Mouse (Mus musculus) hindbrain, embryonic 11.5 days (tissue): ENCODE results near the gene Snhg11. TPM values are rescaled to one million over a fixed set of nuclear protein-coding genes. Genes with fewer than 3 reads are reported as not detected.

Experiments
- ATAC-seq: fragments of 200-750 bp; cut with Nextera tagmentation; 2 replicates; pipeline ENCODE4 v1.8.0; 2017; ENCODE audit warnings: mild to moderate bottlenecking, moderate TSS enrichment, moderate library complexity; ENCODE audit not compliant: low FRiP score
- DNase-seq: peaks from one replicate; pipeline ENCODE4 v3.0.0-alpha.2; 2015; ENCODE audit warnings: low spot score
- H3K27ac ChIP-seq: fragments of 300-500 bp; sonication (generic); 2 replicates; pipeline ENCODE4 v1.5.1; 2014; ENCODE audit warnings: mild to moderate bottlenecking, low read depth, low read length
- H3K27me3 ChIP-seq: fragments of 300-500 bp; sonication (generic); 2 replicates; pipeline ENCODE4 v1.6.1; 2014; ENCODE audit warnings: mild to moderate bottlenecking, low read length, moderate library complexity, mixed read lengths; ENCODE audit not compliant: control insufficient read depth, insufficient read depth
- H3K36me3 ChIP-seq: fragments of 300-500 bp; sonication (generic); 2 replicates; pipeline ENCODE4 v1.6.1; 2014; ENCODE audit warnings: mild to moderate bottlenecking, low read length, moderate library complexity, mixed read lengths; ENCODE audit not compliant: control insufficient read depth, insufficient read depth
- H3K4me1 ChIP-seq: fragments of 300-500 bp; sonication (generic); replicated peaks from 2 replicates; pipeline ENCODE4 v1.6.1; 2014; ENCODE audit warnings: low read length, mixed read lengths; ENCODE audit not compliant: control insufficient read depth, insufficient read depth
- H3K4me2 ChIP-seq: fragments of 300-500 bp; sonication (generic); replicated peaks from 2 replicates; pipeline ENCODE4 v1.6.1; 2014; ENCODE audit warnings: mild to moderate bottlenecking, low read depth, low read length
- H3K4me3 ChIP-seq: fragments of 300-500 bp; sonication (generic); 2 replicates; pipeline ENCODE4 v1.5.1; 2014; ENCODE audit warnings: low read depth, low read length
- H3K9ac ChIP-seq: fragments of 300-500 bp; sonication (generic); 2 replicates; pipeline ENCODE4 v1.6.1; 2014; ENCODE audit warnings: low read depth, low read length
- H3K9me3 ChIP-seq: fragments of 300-500 bp; sonication (generic); 2 replicates; pipeline ENCODE4 v1.6.1; 2016; ENCODE audit warnings: low read length; ENCODE audit not compliant: control insufficient read depth
- WGBS: fragments of 180-500 bp; shearing (Covaris S2); extraction: QIAGEN DNeasy Blood & Tissue Kit; methylation state at CpG from one replicate; pipeline ENCODE4 v1.1.7; 2014; 5-methylcytosine and 5-hydroxymethylcytosine counted together
- polyA plus RNA-seq: library from polyadenylated mRNA; unstranded; fragments of >200 nt; fragmentation: Nextera tagmentation; extraction: Ambion mirVana; gene quantifications from 2 replicates; pipeline ENCODE4 v1.2.1, GENCODE M21; 2014

Snhg11 gene
- polyA plus RNA-seq, 1 experiment from 2014 or later = 79.1 TPM

DNA sequence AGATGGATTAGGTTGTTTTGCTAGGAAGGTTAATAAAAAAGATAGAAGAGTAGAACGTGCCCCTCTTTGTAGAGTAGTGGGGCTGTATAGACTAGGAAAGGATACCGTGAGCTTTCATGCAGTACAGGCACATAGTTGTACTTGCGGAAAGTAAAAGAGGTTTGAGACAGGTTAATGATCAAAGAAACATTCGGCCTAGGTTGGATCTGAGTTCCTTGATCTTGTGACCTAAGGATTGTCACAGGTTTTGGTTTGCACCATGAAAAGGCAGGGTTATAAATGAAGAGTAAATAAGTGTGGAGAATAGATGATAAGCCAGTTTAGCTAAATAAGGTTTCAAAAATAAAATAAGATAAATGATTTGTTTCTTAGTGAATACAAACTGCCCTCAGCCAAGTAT lies 11.3 kb upstream of the Snhg11 start:
- ATAC-seq = no peak
- no peak overlapping the region for H3K9ac ChIP-seq
- WGBS = 81% methylated on average over 4 of the region's 4 CpGs
- H3K4me1 ChIP-seq = 0 out of 2 replicates have a peak, but pooled peaks cover 5% of the 10 kb centered on the region
- no peaks in the 10 kb centered on the region for H3K9me3 ChIP-seq
- no peak overlapping the region for H3K27ac ChIP-seq
- no peak overlapping the region for H3K4me2 ChIP-seq
- DNase-seq = no peak
- H3K27me3 ChIP-seq = no peaks in the 10 kb centered on the region
- H3K36me3 ChIP-seq = peaks cover 5% of the 10 kb centered on the region; the same call in 1 of the 2 replicates
- no peak overlapping the region for H3K4me3 ChIP-seq

DNA sequence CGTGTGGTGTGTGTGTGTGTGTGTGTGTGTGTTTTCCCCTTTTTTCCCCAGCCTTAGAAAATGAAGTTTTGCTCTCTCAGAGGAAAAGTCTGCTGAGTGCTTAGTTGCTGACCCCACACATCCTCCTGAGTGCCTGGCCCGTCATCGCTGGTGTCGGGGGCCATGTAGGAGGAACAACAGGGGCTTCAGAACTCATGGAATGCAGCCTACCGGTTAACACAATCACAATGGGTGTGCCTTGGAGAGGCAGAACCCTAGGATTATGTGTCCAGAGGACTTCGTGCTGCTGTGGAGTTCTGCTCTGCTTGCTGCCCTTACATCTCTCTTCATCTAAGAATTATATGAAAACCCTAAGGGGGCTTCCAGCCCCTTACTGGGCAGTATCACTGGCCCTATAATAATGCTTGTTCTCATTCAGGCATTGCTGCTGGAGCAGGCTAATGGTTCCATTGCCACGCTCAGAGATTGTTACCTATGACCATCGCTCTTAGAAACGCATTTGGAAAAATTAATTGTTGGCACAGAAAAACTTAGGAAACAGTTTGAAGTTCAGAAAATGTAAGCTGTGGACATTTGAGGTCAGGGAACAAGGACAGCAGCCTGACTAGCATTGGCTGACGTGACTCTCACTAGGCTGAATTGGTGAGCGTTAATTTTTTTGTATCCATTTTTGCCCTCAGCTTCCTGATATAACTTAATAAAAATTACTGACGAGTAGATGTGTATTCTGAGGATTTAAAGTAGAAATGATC lies 10.2 kb upstream of the Snhg11 start:
- Histone ChIP-seq H3K4me3 (no peak overlapping the region), H3K9ac (no peak overlapping the region), H3K9me3 (no peaks in the 10 kb centered on the region), H3K27ac (no peak overlapping the region), H3K4me1 (0 out of 2 replicates have a peak, but pooled peaks cover 1% of the 10 kb centered on the region), H3K27me3 (no peaks in the 10 kb centered on the region), H3K4me2 (no peak overlapping the region), H3K36me3 (no peaks in the 10 kb centered on the region)
- no peak for DNase-seq
- ATAC-seq = no peak
- 70% methylated on average over 12 of the region's 12 CpGs for WGBS

DNA sequence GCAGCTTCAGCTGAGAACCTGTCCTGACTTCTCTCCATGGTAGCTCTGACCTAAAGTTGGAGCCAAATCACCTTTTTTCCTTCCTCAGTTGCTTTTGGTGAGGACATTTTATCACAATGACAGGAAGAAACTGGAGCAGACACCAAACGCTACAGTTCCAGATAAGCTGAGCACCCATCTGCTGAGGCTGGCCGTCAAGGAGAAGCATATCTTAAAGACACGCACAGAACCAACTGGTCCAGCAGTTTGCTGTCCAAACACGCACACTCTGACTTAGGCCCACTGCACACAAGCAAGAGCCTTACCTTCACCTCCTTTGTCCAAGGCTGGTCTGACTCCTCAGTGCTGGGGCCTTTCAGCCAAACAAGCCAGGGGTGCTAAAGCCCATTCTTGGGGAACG lies 7.8 kb upstream of the Snhg11 start:
- WGBS = 90% methylated on average over 5 of the region's 5 CpGs
- Histone ChIP-seq H3K36me3 (no peaks in the 10 kb centered on the region), H3K9ac (no peak overlapping the region), H3K4me2 (no peak overlapping the region), H3K27me3 (no peaks in the 10 kb centered on the region), H3K9me3 (no peaks in the 10 kb centered on the region), H3K4me1 (no peaks in the 10 kb centered on the region), H3K4me3 (no peak overlapping the region), H3K27ac (no peak overlapping the region)
- DNase-seq (no peak), ATAC-seq (no peak)

DNA sequence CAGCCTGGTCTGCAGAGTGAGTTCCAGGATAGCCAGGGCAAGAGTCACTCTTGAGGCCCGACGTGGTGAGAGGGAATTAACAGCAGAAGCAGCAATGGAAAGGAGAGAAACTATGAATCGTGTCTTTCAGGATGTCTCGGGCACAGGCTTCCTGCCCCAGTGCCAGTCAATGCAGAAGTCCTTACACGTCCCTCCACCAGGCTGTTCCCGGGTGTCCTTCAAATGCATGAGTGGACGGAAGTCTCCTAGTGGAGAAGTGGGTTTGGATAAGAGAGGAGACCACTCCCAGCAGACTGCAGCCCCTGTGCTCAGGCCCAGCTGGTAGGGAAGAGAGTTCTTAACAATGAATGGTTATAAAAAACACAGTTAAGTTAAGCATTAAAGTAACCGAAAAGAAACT lies 7.1 kb upstream of the Snhg11 start:
- Histone ChIP-seq H3K9ac (no peak overlapping the region), H3K4me1 (no peaks in the 10 kb centered on the region), H3K36me3 (no peaks in the 10 kb centered on the region), H3K27me3 (no peaks in the 10 kb centered on the region), H3K27ac (no peak overlapping the region), H3K4me2 (no peak overlapping the region), H3K9me3 (no peaks in the 10 kb centered on the region), H3K4me3 (no peak overlapping the region)
- DNase-seq (no peak), ATAC-seq (no peak)
- 93% methylated on average over 8 of the region's 8 CpGs for WGBS

DNA sequence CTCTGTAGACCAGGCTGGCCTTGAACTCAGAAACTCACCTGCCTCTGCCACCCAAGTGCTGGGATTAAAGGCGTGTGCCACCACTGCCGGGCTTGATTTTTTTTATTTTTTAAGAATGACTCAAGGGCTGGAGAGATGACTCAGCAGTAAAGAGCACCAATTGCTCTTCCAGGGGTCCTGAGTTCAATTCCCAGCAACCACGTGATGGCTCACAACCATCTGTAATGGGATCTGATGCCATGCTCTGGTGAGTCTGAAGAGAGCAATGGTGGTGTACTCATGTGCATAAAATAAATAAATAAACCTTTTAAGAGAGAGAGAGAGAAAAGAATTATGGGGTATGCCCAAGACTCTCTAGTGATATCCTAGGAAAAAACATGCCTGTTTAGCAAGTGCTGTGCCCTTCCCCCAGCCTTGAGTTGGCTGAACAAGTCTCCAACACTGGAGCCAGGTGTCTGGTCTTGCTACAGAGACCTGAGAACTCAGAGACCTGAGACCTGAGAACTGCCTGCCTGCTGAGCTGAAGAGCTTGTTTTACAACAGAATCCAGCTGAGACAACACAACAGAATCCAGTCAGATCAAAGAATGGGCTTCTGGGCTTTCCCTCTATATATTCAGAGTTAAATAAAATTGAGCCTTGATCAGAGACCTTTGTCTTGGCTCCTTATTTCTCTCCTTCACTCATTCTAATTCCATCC lies 5.8 kb upstream of the Snhg11 start:
- Histone ChIP-seq H3K4me2 (no peak overlapping the region), H3K4me1 (no peaks in the 10 kb centered on the region), H3K4me3 (no peak overlapping the region), H3K9ac (no peak overlapping the region), H3K27me3 (no peaks in the 10 kb centered on the region), H3K36me3 (no peaks in the 10 kb centered on the region), H3K27ac (no peak overlapping the region), H3K9me3 (no peaks in the 10 kb centered on the region)
- DNase-seq (no peak), ATAC-seq (no peak)
- 83% methylated on average over 3 of the region's 3 CpGs for WGBS

DNA sequence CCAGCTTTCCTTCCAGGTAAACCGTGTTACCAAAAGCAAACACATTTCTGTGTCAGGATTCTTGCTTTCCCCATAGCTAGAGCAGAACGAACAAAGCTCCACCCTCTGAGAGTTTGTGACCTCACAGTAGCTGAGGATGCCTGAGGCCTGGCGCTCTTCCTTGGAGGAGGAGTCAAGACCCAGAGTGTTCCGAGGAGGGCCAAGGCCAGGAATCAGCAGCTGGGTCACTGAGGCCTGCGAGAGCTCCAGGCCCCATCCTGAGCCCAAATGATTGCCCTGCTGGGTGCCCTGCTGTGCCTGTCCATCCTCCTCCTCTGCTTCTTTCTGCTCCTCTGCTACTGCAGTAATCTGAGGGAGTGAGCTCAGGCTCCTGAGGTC lies 5.3 kb upstream of the Snhg11 start:
- H3K9me3 ChIP-seq = no peaks in the 10 kb centered on the region
- WGBS = 7% methylated on average over 5 of the region's 5 CpGs

DNA sequence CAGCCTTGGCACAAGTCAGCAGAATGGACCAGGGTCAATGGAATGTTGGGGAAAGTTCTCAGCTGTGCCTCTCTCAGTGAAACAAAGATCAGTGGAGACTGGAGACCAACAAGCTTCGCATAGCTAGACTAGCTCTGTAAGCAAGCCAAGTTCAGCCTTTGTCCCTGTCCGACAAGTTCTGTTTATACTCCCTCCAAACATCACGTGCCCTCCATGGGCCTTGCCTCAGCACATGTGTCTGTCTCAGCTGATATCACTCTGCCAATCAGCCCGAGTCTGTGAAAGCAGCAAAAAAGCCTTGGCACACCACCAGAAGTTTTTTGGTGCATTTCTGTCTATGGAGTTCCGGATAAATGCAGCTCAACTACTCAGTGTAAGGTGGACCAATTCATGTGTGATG lies 2.4 kb upstream of the Snhg11 start:
- DNase-seq (no peak), ATAC-seq (no peak)
- no peaks in the 10 kb centered on the region for H3K4me1 ChIP-seq

More for the DNA sequence above, 5.3 kb upstream of the Snhg11 start:
- Histone ChIP-seq H3K4me2 (no peak overlapping the region), H3K27ac (no peak overlapping the region), H3K4me3 (no peak overlapping the region), H3K36me3 (no peaks in the 10 kb centered on the region), H3K4me1 (no peaks in the 10 kb centered on the region), H3K27me3 (no peaks in the 10 kb centered on the region), H3K9ac (no peak overlapping the region)
- ATAC-seq (no peak), DNase-seq (no peak)

DNA sequence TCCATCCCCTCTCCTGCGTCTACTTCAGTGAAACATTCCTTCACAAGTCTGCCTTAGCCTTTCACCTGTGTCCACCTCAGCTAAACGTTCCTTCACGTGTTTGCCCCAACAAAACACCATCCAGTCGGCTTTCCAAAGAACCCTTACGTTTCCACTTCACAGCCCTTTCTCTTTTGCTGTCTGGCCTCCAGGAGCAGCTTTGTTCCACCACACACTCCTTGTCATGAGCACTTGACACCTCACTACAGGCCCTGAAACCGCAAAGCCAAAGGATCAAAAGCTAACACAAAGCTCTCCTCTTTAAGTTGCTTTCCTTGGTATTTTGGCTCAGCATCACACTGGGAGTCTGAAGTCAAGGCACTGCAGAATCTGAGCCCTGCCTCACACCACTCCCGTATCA lies 1.9 kb upstream of the Snhg11 start:
- no peak for ATAC-seq
- WGBS = 62% methylated on average over 7 of the region's 7 CpGs
- Histone ChIP-seq H3K4me2 (no peak overlapping the region), H3K9me3 (no peaks in the 10 kb centered on the region), H3K9ac (no peak overlapping the region), H3K27ac (no peak overlapping the region), H3K4me3 (no peak overlapping the region), H3K27me3 (no peaks in the 10 kb centered on the region), H3K36me3 (no peaks in the 10 kb centered on the region), H3K4me1 (no peaks in the 10 kb centered on the region)
- DNase-seq = no peak

More for the DNA sequence above, 2.4 kb upstream of the Snhg11 start:
- Histone ChIP-seq H3K27me3 (no peaks in the 10 kb centered on the region), H3K36me3 (no peaks in the 10 kb centered on the region), H3K4me3 (no peak overlapping the region), H3K9ac (no peak overlapping the region), H3K27ac (no peak overlapping the region), H3K4me2 (no peak overlapping the region), H3K9me3 (no peaks in the 10 kb centered on the region)
- 81% methylated on average over 5 of the region's 5 CpGs for WGBS
